Mouse (Mus musculus) liver, embryonic 11.5 days (tissue): Measurements from ENCODE around the gene Olfr544. TPM values are rescaled to one million over a fixed set of nuclear protein-coding genes. Genes with fewer than 3 reads are reported as not detected.

ENCODE experiments used
- ATAC-seq: fragments of 200-750 bp; cut with Nextera tagmentation; replicated peaks from 2 replicates; pipeline ENCODE4 v1.8.0; 2017; ENCODE audit warnings: moderate number of reproducible peaks, mild to moderate bottlenecking, moderate TSS enrichment, moderate library complexity; ENCODE audit not compliant: low FRiP score
- DNase-seq: peaks from one replicate; pipeline ENCODE4 v3.0.0-alpha.2; 2017; ENCODE audit warnings: low spot score
- H3K27ac ChIP-seq: fragments of 300-500 bp; sonication (generic); 2 replicates; pipeline ENCODE4 v1.5.1; 2014; ENCODE audit warnings: mild to moderate bottlenecking, low read depth, low read length, control low read depth
- H3K27me3 ChIP-seq: fragments of 300-500 bp; sonication (generic); replicated peaks from 2 replicates; pipeline ENCODE4 v1.6.1; 2014; ENCODE audit warnings: low read length, mixed read lengths; ENCODE audit not compliant: control insufficient read depth, insufficient read depth
- H3K36me3 ChIP-seq: fragments of 300-500 bp; sonication (generic); 2 replicates; pipeline ENCODE4 v1.6.1; 2014; ENCODE audit warnings: mild to moderate bottlenecking, low read length, moderate library complexity, mixed read lengths; ENCODE audit not compliant: control insufficient read depth, insufficient read depth
- H3K4me1 ChIP-seq: fragments of 300-500 bp; sonication (generic); replicated peaks from 2 replicates; pipeline ENCODE4 v1.6.1; 2014; ENCODE audit warnings: low read length, mixed read lengths; ENCODE audit not compliant: control insufficient read depth, insufficient read depth
- H3K4me2 ChIP-seq: fragments of 300-500 bp; sonication (generic); 2 replicates; pipeline ENCODE4 v1.6.1; 2014; ENCODE audit warnings: mild to moderate bottlenecking, control low read depth, moderate library complexity
- H3K4me3 ChIP-seq: fragments of 300-500 bp; sonication (generic); 2 replicates; pipeline ENCODE4 v1.5.1; 2014; ENCODE audit warnings: low read depth, low read length, control low read depth
- H3K9ac ChIP-seq: fragments of 300-500 bp; sonication (generic); 2 replicates; pipeline ENCODE4 v1.6.1; 2014; ENCODE audit warnings: low read depth, low read length, control low read depth
- H3K9me3 ChIP-seq: fragments of 300-500 bp; sonication (generic); 2 replicates; pipeline ENCODE4 v1.6.1; 2016; ENCODE audit warnings: low read length, inconsistent platforms, mixed read lengths; ENCODE audit not compliant: control insufficient read depth
- WGBS: fragments of 180-500 bp; shearing (Covaris S2); extraction: QIAGEN DNeasy Blood & Tissue Kit; methylation state at CpG from one replicate; pipeline ENCODE4 v1.1.7; 2014; 5-methylcytosine and 5-hydroxymethylcytosine counted together
- polyA plus RNA-seq: library from polyadenylated mRNA; unstranded; fragments of >200 nt; fragmentation: Nextera tagmentation; extraction: Ambion mirVana; gene quantifications from 2 replicates; pipeline ENCODE4 v1.2.1, GENCODE M21; 2014

The Olfr544 gene
- polyA plus RNA-seq, 1 experiment from 2014 or later = 0.05 TPM

- Histone ChIP-seq H3K9me3 (no peaks in the 10 kb centered on the region), H3K4me3 (no peak overlapping the region), H3K36me3 (peaks cover 51% of the 10 kb centered on the region), H3K4me2 (no peak overlapping the region), H3K9ac (no peak overlapping the region), H3K4me1 (no peaks in the 10 kb centered on the region), H3K27ac (no peak overlapping the region), H3K27me3 (no peaks in the 10 kb centered on the region)
- 88% methylated on average over 8 of the region's 8 CpGs for WGBS
- DNase-seq (no peak), ATAC-seq (no peak)
These were observed 20.5 kb downstream of the Olfr544 start for GRCm38 (mm10) chr7:102467566-102467965.

GRCm38 (mm10) chr7:102458618-102459380 lies 29.3 kb downstream of the Olfr544 start:
- DNase-seq (no peak), ATAC-seq (no peak)
- Histone ChIP-seq H3K9ac (no peak overlapping the region), H3K27me3 (no peaks in the 10 kb centered on the region), H3K4me1 (no peaks in the 10 kb centered on the region), H3K36me3 (peaks cover 72% of the 10 kb centered on the region), H3K27ac (no peak overlapping the region), H3K4me3 (no peak overlapping the region), H3K9me3 (no peaks in the 10 kb centered on the region), H3K4me2 (no peak overlapping the region)
- 88% methylated on average over 5 of the region's 5 CpGs for WGBS

GRCm38 (mm10) chr7:102446438-102446837 lies 41.7 kb downstream of the Olfr544 start:
- ATAC-seq (no peak), DNase-seq (no peak)
- Histone ChIP-seq H3K9me3 (no peaks in the 10 kb centered on the region), H3K27ac (no peak overlapping the region), H3K36me3 (peaks cover 38% of the 10 kb centered on the region), H3K9ac (no peak overlapping the region), H3K27me3 (no peaks in the 10 kb centered on the region), H3K4me3 (no peak overlapping the region), H3K4me2 (no peak overlapping the region), H3K4me1 (peaks cover 12% of the 10 kb centered on the region)
- 94% methylated on average over 9 of the region's 9 CpGs for WGBS

- H3K4me1 ChIP-seq = peaks cover 12% of the 10 kb centered on the region
- peak overlapping the region; percentile 61 for H3K27ac ChIP-seq
- H3K9ac ChIP-seq = peak overlapping the region; percentile 59
- peak overlapping the region; percentile 50 for H3K4me3 ChIP-seq
- H3K4me2 ChIP-seq = peak overlapping the region; percentile 88
- no peak for DNase-seq
- WGBS = 44% methylated on average over 2 of the region's 2 CpGs
- peak; percentile 72 for ATAC-seq
- peaks cover 27% of the 10 kb centered on the region for H3K36me3 ChIP-seq
- H3K9me3 ChIP-seq = no peaks in the 10 kb centered on the region
- H3K27me3 ChIP-seq = no peaks in the 10 kb centered on the region
These were observed 43.8 kb downstream of the Olfr544 start for GRCm38 (mm10) chr7:102444301-102444700.

- H3K9me3 ChIP-seq = no peaks in the 10 kb centered on the region
- 3% methylated on average over 4 of the region's 4 CpGs for WGBS
- H3K9ac ChIP-seq = peak overlapping the region; percentile 98
- ATAC-seq (no peak), DNase-seq (no peak)
- peak overlapping the region; percentile 98 for H3K27ac ChIP-seq
- peak overlapping the region; percentile 92 for H3K4me3 ChIP-seq
- no peaks in the 10 kb centered on the region for H3K27me3 ChIP-seq
- H3K4me1 ChIP-seq = peaks cover 12% of the 10 kb centered on the region
- peak overlapping the region; percentile 88 for H3K4me2 ChIP-seq
- peaks cover 17% of the 10 kb centered on the region for H3K36me3 ChIP-seq
These were observed 45.7 kb downstream of the Olfr544 start for GRCm38 (mm10) chr7:102442432-102442831.

- Histone ChIP-seq H3K36me3 (peaks cover 17% of the 10 kb centered on the region), H3K27ac (peak within 1 kb of the TSS; percentile 98), H3K9me3 (no peaks in the 10 kb centered on the region), H3K4me1 (peaks cover 12% of the 10 kb centered on the region), H3K9ac (peak within 1 kb of the TSS; percentile 98), H3K4me2 (peak within 1 kb of the TSS; percentile 88), H3K4me3 (peak within 1 kb of the TSS; percentile 92), H3K27me3 (no peaks in the 10 kb centered on the region)
- DNase-seq (peak; percentile 92), ATAC-seq (peak; percentile 92)
- WGBS = under 1% methylated on average over 56 of the region's 56 CpGs
These were observed 46.3 kb downstream of the Olfr544 start, which contains the start of gene Rrm1 for GRCm38 (mm10) chr7:102441657-102442391. Gene Rrm1, plus strand, starts transcription at chr7:102441695.

GRCm38 (mm10) chr7:102440822-102441656 lies 47.1 kb downstream of the Olfr544 start:
- H3K9me3 ChIP-seq = no peaks in the 10 kb centered on the region
- H3K27ac ChIP-seq = no peak overlapping the region
- DNase-seq = no peak
- H3K4me1 ChIP-seq = peaks cover 12% of the 10 kb centered on the region
- 48% methylated on average over 15 of the region's 15 CpGs for WGBS
- peaks cover 10% of the 10 kb centered on the region for H3K36me3 ChIP-seq
- H3K4me3 ChIP-seq = peak overlapping the region; percentile 92
- ATAC-seq = no peak
- peak overlapping the region; percentile 98; the same call in 1 of the 2 replicates for H3K9ac ChIP-seq
- no peaks in the 10 kb centered on the region for H3K27me3 ChIP-seq
- peak overlapping the region; percentile 88 for H3K4me2 ChIP-seq

GRCm38 (mm10) chr7:102434344-102434743 lies 53.8 kb downstream of the Olfr544 start:
- Histone ChIP-seq H3K36me3 (no peaks in the 10 kb centered on the region), H3K4me1 (no peaks in the 10 kb centered on the region), H3K27me3 (no peaks in the 10 kb centered on the region), H3K4me3 (no peak overlapping the region), H3K9me3 (no peaks in the 10 kb centered on the region), H3K9ac (no peak overlapping the region), H3K27ac (no peak overlapping the region), H3K4me2 (no peak overlapping the region)
- WGBS = 69% methylated on average over 2 of the region's 2 CpGs
- no peak for DNase-seq
- no peak for ATAC-seq
